Mouse (Mus musculus) neural tube, embryonic 11.5 days (tissue): ENCODE measurements around the gene Upk2. TPM values are rescaled to one million over a fixed set of nuclear protein-coding genes. Genes with fewer than 3 reads are reported as not detected.
"Not testable (repeated sequence)": the region's sequence is repeated elsewhere in the genome, so short reads cannot be mapped to it uniquely, and the experiment has no call there.

Source experiments
- ATAC-seq: fragments of 200-750 bp; cut with Nextera tagmentation; 2 replicates; pipeline ENCODE4 v1.8.0; 2017; ENCODE audit warnings: moderate number of reproducible peaks, mild to moderate bottlenecking, moderate TSS enrichment, moderate library complexity; ENCODE audit not compliant: insufficient read depth, low FRiP score, low TSS enrichment
- DNase-seq: peaks from one replicate; pipeline ENCODE4 v3.0.0-alpha.2; 2015; ENCODE audit warnings: low spot score
- H3K27ac ChIP-seq: fragments of 300-500 bp; sonication (generic); 2 replicates; pipeline ENCODE4 v1.5.1; 2014; ENCODE audit warnings: low read depth, mild to moderate bottlenecking, low read length
- H3K27me3 ChIP-seq: fragments of 300-500 bp; sonication (generic); 2 replicates; pipeline ENCODE4 v1.6.1; 2014; ENCODE audit warnings: mild to moderate bottlenecking, low read length, mixed read lengths; ENCODE audit not compliant: control insufficient read depth, insufficient read depth
- H3K36me3 ChIP-seq: fragments of 300-500 bp; sonication (generic); 2 replicates; pipeline ENCODE4 v1.6.1; 2014; ENCODE audit warnings: mild to moderate bottlenecking, low read length, moderate library complexity, mixed read lengths; ENCODE audit not compliant: control insufficient read depth, insufficient read depth
- H3K4me1 ChIP-seq: fragments of 300-500 bp; sonication (generic); 2 replicates; pipeline ENCODE4 v1.6.1; 2014; ENCODE audit warnings: low read length, mixed read lengths; ENCODE audit not compliant: control insufficient read depth, insufficient read depth
- H3K4me2 ChIP-seq: fragments of 300-500 bp; sonication (generic); 2 replicates; pipeline ENCODE4 v1.6.1; 2014; ENCODE audit warnings: low read depth, mild to moderate bottlenecking, moderate library complexity
- H3K4me3 ChIP-seq: fragments of 300-500 bp; sonication (generic); 2 replicates; pipeline ENCODE4 v1.5.1; 2014; ENCODE audit warnings: low read depth, low read length
- H3K9ac ChIP-seq: fragments of 300-500 bp; sonication (generic); 2 replicates; pipeline ENCODE4 v1.6.1; 2014; ENCODE audit warnings: mild to moderate bottlenecking, low read length
- H3K9me3 ChIP-seq: fragments of 300-500 bp; sonication (generic); 2 replicates; pipeline ENCODE4 v1.6.1; 2016; ENCODE audit warnings: low read length; ENCODE audit not compliant: control insufficient read depth
- WGBS: fragments of 180-500 bp; shearing (Covaris S2); extraction: QIAGEN DNeasy Blood & Tissue Kit; methylation state at CpG from one replicate; pipeline ENCODE4 v1.1.7; 2014; 5-methylcytosine and 5-hydroxymethylcytosine counted together
- polyA plus RNA-seq: library from polyadenylated mRNA; unstranded; fragments of >200 nt; fragmentation: Nextera tagmentation; extraction: Ambion mirVana; gene quantifications from 2 replicates; pipeline ENCODE4 v1.2.1, GENCODE M21; 2014

Upk2 gene
- polyA plus RNA-seq, 1 experiment from 2014 or later = 0.29 TPM

DNA sequence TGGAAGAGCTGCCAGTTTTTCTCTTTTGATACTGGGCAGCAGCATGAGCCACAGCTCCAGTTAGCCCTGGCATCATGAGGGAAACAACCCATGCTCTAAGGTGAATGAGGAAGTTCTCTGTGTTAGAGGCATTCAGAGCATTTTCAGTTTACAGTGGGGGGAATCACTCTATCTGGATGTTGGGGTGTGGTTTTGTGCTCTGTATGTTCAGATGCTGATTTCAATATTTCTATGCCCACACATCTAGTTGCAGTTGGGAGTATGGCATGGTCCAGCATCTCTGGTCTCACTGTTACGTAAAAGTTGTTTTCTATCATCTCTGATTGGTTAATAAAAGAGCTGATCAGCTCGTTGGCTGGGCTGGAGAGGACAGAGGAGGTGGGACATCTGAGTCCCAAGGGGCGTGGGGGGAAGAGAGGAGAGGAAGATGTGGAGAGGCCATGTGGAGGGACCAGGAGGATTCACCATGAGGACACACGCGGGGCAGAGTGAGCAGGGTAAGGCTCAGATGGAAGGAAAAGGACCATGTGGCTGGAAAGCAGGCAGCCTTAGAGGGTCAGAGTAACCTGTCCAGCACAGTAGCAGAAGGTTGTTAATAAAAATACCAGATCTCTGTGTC lies 34.4 kb downstream of the Upk2 start:
- no peak for DNase-seq
- Histone ChIP-seq H3K36me3 (no peaks in the 10 kb centered on the region), H3K4me3 (no peak overlapping the region), H3K9ac (no peak overlapping the region), H3K4me1 (peaks cover 3% of the 10 kb centered on the region; the same call in 1 of the 2 replicates), H3K9me3 (no peaks in the 10 kb centered on the region), H3K27ac (no peak overlapping the region), H3K27me3 (no peaks in the 10 kb centered on the region), H3K4me2 (no peak overlapping the region)
- WGBS = 75% methylated on average over 5 of the region's 5 CpGs
- ATAC-seq = no peak

DNA sequence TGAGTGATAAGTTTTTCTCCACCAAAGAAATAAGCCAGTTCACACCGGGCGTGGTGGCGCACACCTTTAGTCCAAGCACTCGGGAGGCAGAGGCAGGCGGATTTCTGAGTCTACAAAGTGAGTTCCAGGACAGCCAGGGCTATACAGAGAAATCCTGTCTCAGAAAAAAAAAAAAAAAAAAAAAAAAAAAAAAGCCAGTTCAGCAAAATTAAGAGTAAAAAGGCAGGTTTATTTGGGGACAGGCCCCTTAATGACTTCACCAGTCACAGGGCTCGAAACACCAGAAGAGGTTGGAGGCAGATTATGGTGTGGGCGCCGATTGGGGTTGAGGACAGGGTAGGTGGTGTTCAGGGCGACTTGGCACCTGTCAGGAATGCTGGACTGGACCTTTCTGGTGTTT lies 35.0 kb downstream of the Upk2 start:
- DNase-seq, ATAC-seq, H3K36me3 ChIP-seq, H3K27me3 ChIP-seq, H3K4me2 ChIP-seq, H3K4me3 ChIP-seq, H3K4me1 ChIP-seq, H3K27ac ChIP-seq, H3K9ac ChIP-seq, H3K9me3 ChIP-seq: not testable (repeated sequence)
- WGBS = 95% methylated on average over 9 of the region's 9 CpGs

DNA sequence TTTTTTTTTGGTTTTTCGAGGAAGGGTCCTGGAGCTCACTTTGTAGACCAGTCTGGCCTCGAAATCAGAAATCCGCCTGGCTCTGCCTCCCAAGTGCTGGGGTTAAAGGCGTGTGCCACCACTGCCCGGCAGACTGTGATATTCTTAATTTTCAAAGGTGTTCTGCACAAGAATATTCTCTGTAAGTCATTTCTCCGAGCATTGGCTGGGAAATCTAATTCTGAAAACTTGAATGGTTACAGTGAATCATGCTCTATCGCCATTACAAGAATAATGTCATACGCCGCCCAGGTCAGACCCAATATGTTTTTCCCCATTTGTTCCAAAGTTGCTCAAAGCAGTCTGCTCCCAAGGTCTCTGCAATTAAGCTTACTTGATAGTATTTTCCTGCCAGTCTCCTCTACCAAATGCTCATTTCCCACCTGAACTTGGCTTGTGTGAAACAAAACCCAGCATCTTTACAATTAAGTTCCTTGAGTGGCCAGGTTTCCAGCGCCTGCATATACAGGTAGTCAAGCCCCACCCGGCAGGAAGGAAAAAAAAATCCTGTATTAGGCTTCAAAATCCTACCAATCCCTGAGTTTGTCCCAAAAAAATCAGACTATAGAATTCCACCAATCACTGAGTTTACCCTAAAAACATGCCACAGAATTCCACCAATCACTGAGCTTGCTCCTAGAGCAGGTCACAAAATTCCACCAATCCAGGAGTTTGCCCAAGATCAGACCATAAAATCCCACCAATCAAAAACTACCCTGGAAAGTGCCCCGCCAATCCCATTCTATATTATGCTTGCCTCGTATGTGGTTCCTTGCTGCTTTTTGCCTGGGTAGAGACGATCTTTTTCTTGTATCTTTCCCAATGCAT lies 36.0 kb downstream of the Upk2 start, which contains the start of gene Ccdc84:
Gene Ccdc84, minus strand, starts transcription at position 51 of the 867 bp plus-strand sequence.
- Histone ChIP-seq H3K4me1 (peaks cover 3% of the 10 kb centered on the region; the same call in 1 of the 2 replicates), H3K9me3 (no peaks in the 10 kb centered on the region), H3K4me2 (peak within 1 kb of the TSS; percentile 79), H3K4me3 (peak within 1 kb of the TSS; percentile 56), H3K36me3 (no peaks in the 10 kb centered on the region), H3K27ac (no peak within 1 kb of the TSS), H3K9ac (peak within 1 kb of the TSS; percentile 66), H3K27me3 (no peaks in the 10 kb centered on the region)
- DNase-seq (no peak), ATAC-seq (no peak)
- WGBS = 83% methylated on average over 14 of the region's 14 CpGs

DNA sequence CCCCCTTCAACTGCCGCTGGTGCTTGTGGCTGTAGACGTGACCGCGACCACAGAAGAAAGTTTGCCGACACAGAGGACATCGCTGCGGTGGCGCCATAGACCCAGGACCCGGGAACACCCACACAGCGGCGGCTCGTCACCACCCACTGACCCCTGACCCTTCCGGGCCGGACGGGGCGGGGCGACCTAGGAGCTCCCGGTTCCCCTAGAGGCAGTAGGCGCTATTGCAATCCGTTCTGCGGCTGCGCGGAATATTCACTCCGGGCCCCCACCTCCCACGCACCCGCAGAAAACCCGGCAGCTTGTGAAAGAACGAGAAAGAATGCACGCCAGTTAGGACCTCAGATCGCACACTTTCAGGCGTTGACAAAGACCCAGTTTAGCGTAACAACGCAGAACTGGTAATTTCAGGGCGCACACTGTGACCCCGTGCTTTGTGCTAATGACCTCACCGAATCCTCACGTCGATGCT lies 36.8 kb downstream of the Upk2 start:
- peak overlapping the region; percentile 56 for H3K4me3 ChIP-seq
- peaks cover 3% of the 10 kb centered on the region; the same call in 1 of the 2 replicates for H3K4me1 ChIP-seq
- no peaks in the 10 kb centered on the region for H3K36me3 ChIP-seq
- ATAC-seq (peak; percentile 72), DNase-seq (peak; percentile 93)
- 1% methylated on average over 38 of the region's 38 CpGs for WGBS
- H3K27me3 ChIP-seq = no peaks in the 10 kb centered on the region
- H3K4me2 ChIP-seq = peak overlapping the region; percentile 79
- peak overlapping the region; percentile 66 for H3K9ac ChIP-seq
- H3K9me3 ChIP-seq = no peaks in the 10 kb centered on the region
- H3K27ac ChIP-seq = no peak overlapping the region

DNA sequence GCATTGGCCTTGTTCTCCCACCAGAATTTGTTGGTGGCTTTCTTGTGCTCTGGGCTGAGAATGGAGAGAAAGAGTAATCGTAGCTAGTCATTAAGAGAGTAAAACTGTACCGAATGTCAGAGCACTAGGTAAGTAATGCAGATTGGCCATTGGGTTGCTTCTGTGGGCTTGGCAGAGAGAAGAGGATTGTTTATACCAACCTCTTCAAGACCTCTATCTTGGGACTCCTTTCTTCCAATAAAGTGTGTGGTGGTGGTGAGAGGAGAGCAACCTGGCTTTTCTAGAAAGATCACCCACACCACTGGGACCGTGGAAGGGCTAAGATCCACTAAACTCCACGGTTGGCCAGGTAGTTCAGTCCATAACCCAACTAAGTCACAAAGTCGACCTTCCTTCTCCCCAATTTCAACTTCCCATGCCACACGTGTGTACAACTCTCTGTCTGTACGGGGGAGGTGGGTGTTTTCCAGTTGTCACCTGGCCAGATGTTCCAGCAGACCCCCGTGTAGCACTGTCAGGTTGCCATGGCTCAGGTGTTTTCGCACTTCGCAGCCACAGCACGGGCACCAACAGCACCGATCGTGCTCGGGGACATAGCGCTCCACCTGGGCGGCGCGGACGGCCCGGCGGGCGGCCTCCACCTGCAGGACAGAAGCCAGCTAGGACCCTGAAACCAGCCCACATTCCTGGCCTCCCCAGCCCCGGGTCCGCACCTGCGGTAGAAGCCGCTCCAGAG lies 37.5 kb downstream of the Upk2 start:
- H3K4me3 ChIP-seq = peak overlapping the region; percentile 56
- peak overlapping the region; percentile 66 for H3K9ac ChIP-seq
- H3K27ac ChIP-seq = no peak overlapping the region
- WGBS = 7% methylated on average over 26 of the region's 26 CpGs
- DNase-seq = no peak
- peak; percentile 27; the same call in 1 of the 2 replicates for ATAC-seq
- peak overlapping the region; percentile 79 for H3K4me2 ChIP-seq
- H3K9me3 ChIP-seq = no peaks in the 10 kb centered on the region
- H3K4me1 ChIP-seq = peaks cover 3% of the 10 kb centered on the region; the same call in 1 of the 2 replicates
- no peaks in the 10 kb centered on the region for H3K27me3 ChIP-seq
- H3K36me3 ChIP-seq = peaks cover 1% of the 10 kb centered on the region; the same call in 1 of the 2 replicates

DNA sequence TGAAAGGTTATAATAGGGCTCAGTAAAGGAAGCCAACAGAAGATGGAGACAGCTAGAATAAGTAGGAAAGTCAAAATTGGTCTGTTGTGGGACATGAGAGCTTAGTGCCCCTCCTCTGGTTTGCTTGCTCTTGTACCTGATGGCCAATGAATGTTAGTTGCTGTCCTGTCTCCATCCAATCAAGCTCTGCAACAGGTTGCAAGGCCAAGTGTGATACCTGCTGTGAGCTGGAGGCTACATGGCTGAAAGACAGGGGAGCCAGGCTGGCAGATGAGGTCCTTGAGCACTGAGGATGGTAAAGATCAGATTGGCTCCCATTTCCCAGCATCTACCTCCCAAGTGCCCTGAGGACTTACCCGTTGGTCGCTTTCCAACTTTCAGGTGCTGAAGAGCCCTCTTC lies 42.0 kb downstream of the Upk2 start:
- WGBS = 84% methylated on average over 2 of the region's 2 CpGs
- no peak overlapping the region for H3K4me2 ChIP-seq
- no peak for ATAC-seq
- peaks cover 3% of the 10 kb centered on the region; the same call in 1 of the 2 replicates for H3K4me1 ChIP-seq
- H3K27me3 ChIP-seq = no peaks in the 10 kb centered on the region
- H3K9ac ChIP-seq = no peak overlapping the region
- no peak overlapping the region for H3K4me3 ChIP-seq
- H3K36me3 ChIP-seq = peaks cover 9% of the 10 kb centered on the region
- H3K27ac ChIP-seq = no peak overlapping the region
- H3K9me3 ChIP-seq = no peaks in the 10 kb centered on the region
- no peak for DNase-seq

DNA sequence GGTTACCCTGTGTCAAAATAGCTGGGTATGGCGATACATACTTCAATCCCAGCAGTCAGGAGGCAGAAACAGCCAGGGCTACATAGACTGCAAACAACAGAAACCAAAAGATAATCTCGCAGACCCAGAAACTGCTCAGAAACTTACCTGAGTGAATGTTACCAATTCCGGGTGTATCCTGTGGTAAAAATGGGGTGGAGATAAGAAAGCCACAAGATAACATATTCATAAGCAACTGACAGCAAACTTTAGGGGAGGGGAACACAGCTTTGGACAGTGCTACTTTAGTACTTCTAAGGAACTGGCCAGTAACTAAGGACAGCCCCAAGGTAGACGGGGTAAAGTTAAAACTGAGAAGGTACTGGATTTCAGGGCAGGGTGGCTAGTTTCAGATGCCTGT lies 42.5 kb downstream of the Upk2 start:
- DNase-seq (no peak), ATAC-seq (no peak)
- no peaks in the 10 kb centered on the region for H3K9me3 ChIP-seq
- peaks cover 2% of the 10 kb centered on the region; the same call in 1 of the 2 replicates for H3K4me1 ChIP-seq
- no peak overlapping the region for H3K9ac ChIP-seq
- H3K4me2 ChIP-seq = no peak overlapping the region
- H3K27ac ChIP-seq = no peak overlapping the region
- peaks cover 9% of the 10 kb centered on the region for H3K36me3 ChIP-seq
- H3K4me3 ChIP-seq = no peak overlapping the region
- no peaks in the 10 kb centered on the region for H3K27me3 ChIP-seq
- WGBS = 88% methylated on average over 4 of the region's 4 CpGs

DNA sequence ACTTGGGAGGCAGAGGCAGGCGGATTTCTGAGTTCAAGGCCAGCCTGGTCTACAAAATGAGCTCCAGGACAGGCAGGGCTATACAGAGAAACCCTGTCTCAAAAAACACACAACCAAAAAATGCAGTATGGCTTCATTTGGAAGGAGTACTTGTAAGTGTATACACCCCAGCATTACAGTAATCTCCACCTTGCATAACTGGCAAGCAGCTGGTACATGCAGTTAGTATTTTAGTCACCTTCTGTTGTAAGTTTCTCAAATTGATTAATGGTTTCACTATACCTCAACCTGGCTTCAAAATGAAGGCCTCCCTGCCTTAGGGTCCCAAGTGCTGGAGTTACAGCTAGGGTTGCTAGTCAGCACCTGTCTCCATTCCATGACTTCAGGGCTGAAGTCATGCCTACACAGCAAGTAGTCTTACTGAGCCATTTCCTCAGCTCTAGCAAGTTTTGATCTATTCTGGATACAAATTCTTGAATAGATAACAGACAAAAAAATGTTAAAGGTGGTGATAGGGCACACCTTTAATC lies 43.1 kb downstream of the Upk2 start:
- H3K27me3 ChIP-seq = no peaks in the 10 kb centered on the region
- no peaks in the 10 kb centered on the region for H3K9me3 ChIP-seq
- H3K36me3 ChIP-seq = peaks cover 9% of the 10 kb centered on the region
- H3K27ac ChIP-seq = no peak overlapping the region
- ATAC-seq (no peak), DNase-seq (no peak)
- H3K9ac ChIP-seq = no peak overlapping the region
- H3K4me3 ChIP-seq = no peak overlapping the region
- 88% methylated on average over 1 of the region's 1 CpGs for WGBS
- H3K4me1 ChIP-seq = no peaks in the 10 kb centered on the region
- no peak overlapping the region for H3K4me2 ChIP-seq
